Mouse (Mus musculus) limb, embryonic 11.5 days (tissue): ENCODE measurements around the gene Tln1. TPM values are rescaled to one million over a fixed set of nuclear protein-coding genes. Genes with fewer than 3 reads are reported as not detected.
A peak's percentile ranks its signal among the peaks of the same experiment; 100 is the strongest.
"Not testable (repeated sequence)": the region's sequence is repeated elsewhere in the genome, so short reads cannot be mapped to it uniquely, and the experiment has no call there.

Experiments
- ATAC-seq: fragments of 200-750 bp; cut with Nextera tagmentation; 2 replicates; pipeline ENCODE4 v1.8.0; 2017; ENCODE audit warnings: low read depth; ENCODE audit not compliant: insufficient number of reproducible peaks, low FRiP score, low TSS enrichment
- DNase-seq: peaks from one replicate; pipeline ENCODE4 v3.0.0-alpha.2; 2015; ENCODE audit warnings: low spot score
- H3K27ac ChIP-seq: fragments of 300-500 bp; sonication (generic); replicated peaks from 2 replicates; pipeline ENCODE4 v1.5.1; 2014; ENCODE audit warnings: low read depth, mild to moderate bottlenecking, low read length
- H3K27me3 ChIP-seq: fragments of 300-500 bp; sonication (generic); 2 replicates; pipeline ENCODE4 v1.6.1; 2014; ENCODE audit warnings: mild to moderate bottlenecking, low read length, mixed read lengths; ENCODE audit not compliant: control insufficient read depth, insufficient read depth
- H3K36me3 ChIP-seq: fragments of 300-500 bp; sonication (generic); 2 replicates; pipeline ENCODE4 v1.6.1; 2014; ENCODE audit warnings: mild to moderate bottlenecking, low read length, moderate library complexity, mixed read lengths; ENCODE audit not compliant: control insufficient read depth, insufficient read depth
- H3K4me1 ChIP-seq: fragments of 300-500 bp; sonication (generic); 2 replicates; pipeline ENCODE4 v1.6.1; 2014; ENCODE audit warnings: low read length, mixed read lengths; ENCODE audit not compliant: control insufficient read depth, insufficient read depth
- H3K4me2 ChIP-seq: fragments of 300-500 bp; sonication (generic); 2 replicates; pipeline ENCODE4 v1.6.1; 2014; ENCODE audit warnings: low read depth, mild to moderate bottlenecking, moderate library complexity; ENCODE audit not compliant: severe bottlenecking
- H3K4me3 ChIP-seq: fragments of 300-500 bp; sonication (generic); 2 replicates; pipeline ENCODE4 v1.5.1; 2014; ENCODE audit warnings: low read depth, low read length
- H3K9ac ChIP-seq: fragments of 300-500 bp; sonication (generic); 2 replicates; pipeline ENCODE4 v1.6.1; 2014; ENCODE audit warnings: mild to moderate bottlenecking, low read length
- H3K9me3 ChIP-seq: fragments of 300-500 bp; sonication (generic); 2 replicates; pipeline ENCODE4 v1.6.1; 2016; ENCODE audit warnings: low read length; ENCODE audit not compliant: control insufficient read depth
- WGBS: fragments of 180-500 bp; shearing (Covaris S2); extraction: QIAGEN DNeasy Blood & Tissue Kit; methylation state at CpG from one replicate; pipeline ENCODE4 v1.1.7; 2014; 5-methylcytosine and 5-hydroxymethylcytosine counted together
- polyA plus RNA-seq: library from polyadenylated mRNA; unstranded; fragments of >200 nt; fragmentation: Nextera tagmentation; extraction: Ambion mirVana; gene quantifications from 2 replicates; pipeline ENCODE4 v1.2.1, GENCODE M21; 2014

The Tln1 gene
- polyA plus RNA-seq = 39.1 and 39.5 TPM in 2 replicates

GRCm38 (mm10) chr4:43561997-43562768 lies at the start of gene Tln1, which contains the start of gene Creb3:
Gene Tln1, minus strand, starts transcription at chr4:43562691.
Gene Creb3, plus strand, starts transcription at chr4:43562332.
- Histone ChIP-seq H3K4me1 (peaks cover 33% of the 10 kb centered on the region), H3K4me3 (peak within 1 kb of the TSS; percentile 84), H3K9ac (peak within 1 kb of the TSS; percentile 93), H3K36me3 (peaks cover 8% of the 10 kb centered on the region), H3K27me3 (no peaks in the 10 kb centered on the region), H3K4me2 (peak within 1 kb of the TSS; percentile 70), H3K9me3 (no peaks in the 10 kb centered on the region), H3K27ac (peak within 1 kb of the TSS; percentile 88)
- 0% methylated on average over 62 of the region's 62 CpGs for WGBS
- DNase-seq (peak; percentile 93), ATAC-seq (peak; percentile 89)

- Histone ChIP-seq H3K27ac (no peak overlapping the region), H3K27me3 (no peaks in the 10 kb centered on the region), H3K4me2 (no peak overlapping the region), H3K4me3 (no peak overlapping the region), H3K4me1 (no peaks in the 10 kb centered on the region), H3K9me3 (no peaks in the 10 kb centered on the region), H3K36me3 (no peaks in the 10 kb centered on the region), H3K9ac (no peak overlapping the region)
- DNase-seq (no peak), ATAC-seq (no peak)
- 82% methylated on average over 9 of the region's 9 CpGs for WGBS
Measured at GRCm38 (mm10) chr4:43604751-43605685, 42.5 kb upstream of the Tln1 start.

- WGBS = 68% methylated on average over 3 of the region's 3 CpGs
- H3K9me3 ChIP-seq = no peaks in the 10 kb centered on the region
- no peaks in the 10 kb centered on the region for H3K4me1 ChIP-seq
- H3K36me3 ChIP-seq = no peaks in the 10 kb centered on the region
- no peak overlapping the region for H3K4me2 ChIP-seq
- H3K27me3 ChIP-seq = no peaks in the 10 kb centered on the region
- no peak overlapping the region for H3K4me3 ChIP-seq
- H3K9ac ChIP-seq = no peak overlapping the region
- DNase-seq (no peak), ATAC-seq (no peak)
- H3K27ac ChIP-seq = no peak overlapping the region
Measured at GRCm38 (mm10) chr4:43604099-43604498, 41.6 kb upstream of the Tln1 start.

- H3K9ac ChIP-seq = no peak overlapping the region
Measured at GRCm38 (mm10) chr4:43600195-43600934, 37.9 kb upstream of the Tln1 start.

GRCm38 (mm10) chr4:43598650-43599380 lies 36.3 kb upstream of the Tln1 start:
- no peak overlapping the region for H3K4me2 ChIP-seq
- H3K27me3 ChIP-seq = no peaks in the 10 kb centered on the region
- ATAC-seq = no peak
- no peaks in the 10 kb centered on the region for H3K9me3 ChIP-seq
- H3K4me1 ChIP-seq = no peaks in the 10 kb centered on the region
- no peak overlapping the region for H3K9ac ChIP-seq
- DNase-seq = no peak
- no peaks in the 10 kb centered on the region for H3K36me3 ChIP-seq
- no peak overlapping the region for H3K4me3 ChIP-seq
- H3K27ac ChIP-seq = no peak overlapping the region
- 85% methylated on average over 7 of the region's 7 CpGs for WGBS

More at GRCm38 (mm10) chr4:43600195-43600934, 37.9 kb upstream of the Tln1 start:
- Histone ChIP-seq H3K9me3 (no peaks in the 10 kb centered on the region), H3K4me2 (no peak overlapping the region), H3K4me1 (no peaks in the 10 kb centered on the region), H3K4me3 (no peak overlapping the region), H3K27me3 (no peaks in the 10 kb centered on the region), H3K27ac (no peak overlapping the region), H3K36me3 (no peaks in the 10 kb centered on the region)
- 82% methylated on average over 9 of the region's 9 CpGs for WGBS
- ATAC-seq = no peak
- no peak for DNase-seq

GRCm38 (mm10) chr4:43598200-43598599 lies 35.7 kb upstream of the Tln1 start:
- H3K4me1 ChIP-seq = 0 out of 2 replicates have a peak, but pooled peaks cover 3% of the 10 kb centered on the region
- no peaks in the 10 kb centered on the region for H3K36me3 ChIP-seq
- DNase-seq (no peak), ATAC-seq (no peak)
- WGBS = 86% methylated on average over 4 of the region's 4 CpGs
- H3K9me3 ChIP-seq = no peaks in the 10 kb centered on the region
- no peak overlapping the region for H3K9ac ChIP-seq
- H3K4me2 ChIP-seq = no peak overlapping the region
- H3K4me3 ChIP-seq = no peak overlapping the region
- H3K27me3 ChIP-seq = no peaks in the 10 kb centered on the region
- no peak overlapping the region for H3K27ac ChIP-seq

GRCm38 (mm10) chr4:43596597-43596996 lies 34.1 kb upstream of the Tln1 start:
- not testable (repeated sequence) for ATAC-seq, H3K4me2 ChIP-seq, H3K27ac ChIP-seq, H3K36me3 ChIP-seq, H3K27me3 ChIP-seq, H3K9ac ChIP-seq, H3K9me3 ChIP-seq, DNase-seq, H3K4me3 ChIP-seq, H3K4me1 ChIP-seq
- 80% methylated on average over 2 of the region's 2 CpGs for WGBS
